Mouse (Mus musculus): ENCODE measurements around the gene D5Ertd579e.

Gene D5Ertd579e

DNA sequence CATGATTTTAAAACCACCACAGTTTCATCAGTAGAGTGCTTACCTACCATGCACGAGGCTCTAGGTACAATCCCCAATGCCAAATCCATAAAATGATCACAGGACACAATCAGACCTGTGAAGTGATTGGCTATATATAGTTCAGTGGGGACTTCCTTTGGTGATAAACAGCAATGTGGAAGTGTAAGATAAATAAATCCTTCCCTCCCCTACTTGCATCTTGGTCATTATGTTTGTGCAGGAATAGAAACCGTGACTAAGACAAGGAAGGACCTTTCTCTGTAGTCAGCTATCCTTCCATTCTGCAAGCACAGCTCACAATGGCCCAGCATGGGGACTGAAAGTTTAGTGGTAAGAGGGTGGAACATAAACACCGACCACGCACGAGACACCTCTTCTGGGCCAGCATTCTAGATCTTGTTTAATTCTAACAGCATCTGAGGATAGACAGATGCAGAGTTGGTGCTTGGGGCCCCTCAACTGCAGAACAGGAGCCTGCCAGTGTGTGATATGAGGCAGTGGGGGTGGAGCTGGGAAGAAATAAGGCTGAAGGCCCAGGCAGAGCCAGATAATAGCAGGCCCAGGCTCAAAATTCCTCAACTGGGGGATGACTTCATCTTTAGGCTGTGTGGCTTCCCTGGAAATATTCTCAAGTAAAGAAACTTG, 25.0 kb upstream of the D5Ertd579e start:
- no peak for DNase-seq (ENCODE audit: low spot score in 2 of 2)

DNA sequence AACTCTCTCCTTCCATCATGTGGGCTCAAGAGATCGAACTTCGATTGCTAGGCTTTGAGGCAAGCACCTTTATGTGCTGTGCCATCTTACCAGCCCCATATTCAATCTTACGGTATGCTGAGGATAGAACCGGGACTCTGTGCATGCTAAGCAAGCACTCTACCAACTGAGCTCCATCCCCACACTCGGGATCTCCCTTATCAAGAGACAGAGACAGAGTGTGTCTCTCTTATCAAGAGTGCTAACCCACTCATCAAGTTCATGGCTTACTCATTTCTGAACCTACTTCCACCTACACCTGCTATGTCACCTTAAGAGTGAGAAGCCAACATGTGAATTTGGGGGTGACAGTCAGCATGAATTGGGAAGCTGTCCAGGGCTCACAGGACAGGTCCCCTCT, 24.4 kb upstream of the D5Ertd579e start:
- no peak for DNase-seq (ENCODE audit: low spot score in 2 of 2)

DNA sequence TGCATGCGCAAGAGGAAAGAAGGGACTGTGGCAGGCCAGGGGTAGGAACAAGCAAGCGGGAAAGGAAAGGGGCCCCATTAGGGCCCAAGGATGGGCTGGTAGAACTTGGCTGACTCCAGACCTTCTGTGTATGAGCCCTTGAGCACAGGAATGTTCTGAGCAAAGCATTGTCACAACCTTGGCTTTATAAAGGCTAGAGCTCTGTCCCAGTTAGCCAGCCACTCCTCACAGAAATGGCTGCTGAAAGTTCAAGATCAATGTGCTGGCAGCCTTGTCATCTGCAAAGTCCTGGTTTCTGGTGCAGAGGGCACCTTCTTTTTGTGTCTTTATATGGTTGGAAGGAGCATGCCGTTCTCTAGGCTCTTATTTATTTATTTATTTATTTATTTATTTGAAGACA, 23.8 kb upstream of the D5Ertd579e start:
- no peak for DNase-seq (ENCODE audit: low spot score in 2 of 2)

DNA sequence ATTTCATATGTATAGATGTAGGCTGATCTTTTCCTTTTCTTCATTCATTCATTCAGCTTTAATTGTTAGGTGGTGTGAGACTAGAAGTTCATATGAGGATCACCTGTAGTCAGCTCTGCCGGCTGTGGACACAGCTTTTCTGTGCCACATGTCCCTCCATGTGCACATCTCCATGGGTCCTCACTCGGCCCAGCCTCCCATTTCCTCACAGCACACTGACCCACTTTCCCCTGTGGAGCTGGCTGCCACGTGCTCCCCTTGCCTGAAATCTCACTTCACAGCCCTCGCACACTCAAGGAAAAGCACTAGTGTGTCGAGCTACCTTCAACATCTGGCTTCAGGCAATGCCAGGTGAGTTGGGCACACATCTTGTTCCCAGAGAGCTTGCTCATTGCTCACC, 23.3 kb upstream of the D5Ertd579e start:
- no peak for DNase-seq (ENCODE audit: low spot score in 2 of 2)

DNA sequence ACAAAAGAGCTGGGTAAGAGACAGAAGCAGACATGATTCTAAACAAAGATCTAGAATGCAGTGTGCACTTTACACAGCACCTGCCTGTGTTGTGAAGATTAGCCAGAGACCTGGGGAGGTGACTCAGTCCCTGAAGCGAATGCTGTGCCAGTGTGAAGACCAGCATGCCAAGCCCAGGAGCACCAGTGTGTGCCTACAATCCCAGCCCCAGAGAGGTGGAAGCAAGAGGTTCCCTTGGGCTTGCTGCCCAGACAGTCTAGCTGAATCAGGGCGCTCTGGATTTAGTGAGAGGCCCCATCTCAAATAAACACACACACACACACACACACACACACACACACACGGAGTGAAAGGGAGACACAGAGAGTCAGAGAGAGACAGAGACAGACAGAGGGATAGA, 22.1 kb upstream of the D5Ertd579e start:
- DNase-seq (ENCODE audit: low spot score in 2 of 2) = no peak

DNA sequence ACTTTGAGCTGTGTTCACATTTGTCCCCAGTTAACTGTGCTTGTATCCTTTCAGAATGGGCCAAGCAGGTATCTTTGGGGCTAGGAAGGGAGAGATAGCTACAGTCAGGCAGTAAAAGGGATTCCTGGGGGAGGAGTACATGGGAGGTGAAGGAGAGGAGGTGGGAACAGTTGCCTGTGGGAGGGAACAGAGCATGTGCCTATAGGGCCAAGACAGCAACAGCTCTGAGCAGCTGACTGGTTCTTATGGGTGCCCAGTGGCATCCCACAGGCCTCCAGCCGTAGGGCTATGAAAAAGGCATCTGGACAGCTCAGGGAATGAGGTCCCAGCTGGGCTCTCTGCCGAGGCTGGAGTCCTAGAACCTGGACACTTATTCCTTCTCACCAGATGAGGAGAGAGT, 21.0 kb upstream of the D5Ertd579e start:
- DNase-seq (ENCODE audit: low spot score in 2 of 2) = no peak

DNA sequence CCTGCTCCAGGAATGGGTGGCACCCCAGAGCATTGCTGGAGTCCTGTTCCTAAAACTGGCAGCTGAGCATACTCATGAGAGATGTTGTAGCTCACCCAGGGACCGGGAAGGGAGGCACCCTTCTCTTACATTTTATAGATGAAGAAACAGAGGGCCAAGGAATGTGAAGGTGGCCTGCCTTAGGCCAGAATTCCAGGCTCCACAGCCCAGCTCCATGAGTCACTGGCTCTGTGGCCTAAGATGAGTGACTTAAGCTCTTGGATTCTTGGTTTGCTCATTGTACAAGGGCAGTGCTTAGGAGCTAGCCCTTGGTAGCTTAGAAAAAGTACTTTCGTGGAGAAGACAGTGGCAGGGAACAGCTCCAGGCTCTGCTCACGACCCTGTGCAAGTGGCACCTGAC, 19.0 kb upstream of the D5Ertd579e start:
- DNase-seq (ENCODE audit: low spot score in 2 of 2) = no peak

DNA sequence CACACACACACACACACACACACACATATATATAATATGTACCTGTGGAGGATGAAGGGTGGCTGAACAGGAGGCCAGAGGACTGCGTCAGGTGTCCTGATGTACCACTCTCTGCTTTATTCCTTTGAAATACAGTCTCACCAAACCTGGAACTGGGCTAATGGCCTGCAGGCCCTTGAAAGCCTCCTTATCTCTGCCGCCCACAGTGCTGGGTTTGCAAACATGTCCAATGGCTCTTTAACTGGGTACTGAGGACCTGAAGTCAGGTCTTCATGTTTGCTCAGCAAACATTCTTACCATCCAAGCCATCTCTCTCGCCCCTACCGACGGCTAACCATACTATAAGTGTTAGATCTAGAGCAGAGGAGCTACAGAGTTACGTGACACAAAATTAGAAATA, 17.9 kb upstream of the D5Ertd579e start:
- DNase-seq (ENCODE audit: low spot score in 2 of 2) = no peak

DNA sequence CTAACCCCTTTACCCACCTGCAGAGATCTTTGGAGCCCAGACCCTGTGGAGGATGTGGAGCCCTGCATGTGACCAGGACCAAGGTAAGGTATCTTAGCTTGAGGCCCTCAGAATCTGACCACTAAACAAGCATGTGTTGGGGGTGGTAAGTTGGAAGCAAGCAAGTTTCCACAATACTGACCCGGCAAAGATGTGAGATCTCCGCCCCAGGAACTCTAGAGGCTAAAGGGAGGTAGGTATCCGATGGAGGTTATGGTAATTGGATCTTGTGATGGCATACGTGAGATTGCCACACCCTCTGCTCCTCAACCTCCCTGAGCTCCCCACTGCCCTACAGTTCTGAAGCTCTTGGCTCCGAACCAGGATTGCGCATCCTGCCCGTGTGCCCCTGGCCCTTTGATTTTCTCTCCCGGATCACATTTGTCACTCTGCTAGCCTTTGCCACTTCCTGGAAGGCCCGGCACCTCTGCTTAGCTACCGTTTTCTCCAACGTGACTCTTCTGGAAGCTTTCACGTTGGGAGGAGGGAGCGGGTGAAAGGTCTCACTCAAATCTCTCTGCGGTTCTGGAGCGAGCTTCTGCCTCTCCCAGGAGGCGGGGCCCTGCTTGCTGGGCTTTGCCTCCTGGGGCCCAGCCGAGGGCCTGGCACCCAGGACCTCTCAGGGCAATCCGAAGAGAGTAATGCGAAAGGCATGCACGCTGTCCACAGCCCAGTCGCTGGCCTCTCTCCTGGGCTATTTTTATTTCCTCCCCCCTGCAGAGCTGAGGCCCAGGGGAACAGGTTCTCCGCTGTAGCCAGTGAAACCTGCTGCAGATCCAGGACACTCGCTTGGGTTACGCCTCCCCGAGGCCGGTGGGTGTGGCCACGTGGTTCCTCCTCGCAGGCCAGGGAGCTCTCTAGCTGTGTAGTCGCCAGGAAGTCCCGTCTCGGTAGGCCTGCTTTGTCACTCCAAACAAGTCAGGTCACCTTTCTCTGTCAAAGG, 17.0 kb upstream of the D5Ertd579e start:
- no peak for DNase-seq (ENCODE audit: low spot score in 2 of 2)

DNA sequence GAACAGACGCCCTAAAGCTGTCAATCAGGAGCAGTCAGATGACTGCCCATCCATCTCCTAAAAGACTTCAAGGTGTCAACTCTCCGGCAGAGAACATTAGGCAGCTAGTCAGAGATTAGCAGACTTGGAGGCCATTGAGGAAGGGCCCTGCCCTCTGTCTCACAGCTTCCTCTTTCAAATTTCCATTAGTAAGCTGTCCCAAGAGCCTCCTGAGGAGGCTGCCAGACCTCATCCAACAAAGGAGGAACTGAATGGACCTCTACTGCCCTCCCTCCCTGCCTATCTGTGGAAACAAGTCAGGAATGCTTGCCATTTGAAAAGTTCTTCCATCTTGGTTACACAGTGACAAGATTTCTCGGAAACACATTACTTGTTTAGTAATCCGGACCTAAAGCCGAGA, 16.0 kb upstream of the D5Ertd579e start:
- no peak for DNase-seq (ENCODE audit: low spot score in 2 of 2)

DNA sequence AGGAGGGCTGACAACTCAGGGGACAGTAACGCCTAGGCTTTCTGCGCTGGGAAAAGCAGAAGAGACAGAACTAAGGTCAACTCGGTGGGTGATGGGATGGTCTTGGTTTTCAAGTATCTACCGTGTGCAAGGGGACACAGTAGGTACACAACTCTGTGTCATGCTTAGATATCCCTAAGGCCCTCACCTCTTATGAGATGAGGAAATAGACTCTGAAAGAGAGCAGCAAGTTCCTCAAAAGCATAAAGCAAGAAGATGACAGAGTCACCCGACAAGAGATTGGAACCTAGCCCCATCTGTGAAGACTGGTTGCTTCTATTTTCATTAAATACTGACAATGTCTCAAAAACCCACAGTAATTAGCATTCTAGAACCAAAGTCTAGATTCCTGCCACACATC, 10.0 kb upstream of the D5Ertd579e start:
- no peak for DNase-seq (ENCODE audit: low spot score in 2 of 2)

DNA sequence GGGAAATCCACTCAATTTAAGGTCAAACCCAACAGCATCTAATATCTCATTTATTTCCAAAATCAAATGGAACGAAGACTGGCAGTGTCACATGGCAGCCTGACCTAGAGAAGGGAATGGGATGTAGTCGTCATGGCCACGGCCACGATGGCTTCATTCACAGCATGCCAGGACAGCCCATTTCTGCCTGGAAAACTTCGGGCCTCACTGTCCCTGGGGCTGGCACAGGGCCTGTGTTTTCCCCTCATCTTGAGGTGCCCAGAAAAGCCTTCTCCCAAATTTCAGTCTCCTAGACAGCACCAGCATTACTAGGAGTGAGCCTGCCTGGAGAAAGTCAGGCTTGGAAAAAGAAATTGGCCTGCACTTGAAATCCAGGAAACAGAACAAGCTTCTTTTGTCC, 9.6 kb upstream of the D5Ertd579e start:
- no peak for DNase-seq (ENCODE audit: low spot score in 2 of 2)

DNA sequence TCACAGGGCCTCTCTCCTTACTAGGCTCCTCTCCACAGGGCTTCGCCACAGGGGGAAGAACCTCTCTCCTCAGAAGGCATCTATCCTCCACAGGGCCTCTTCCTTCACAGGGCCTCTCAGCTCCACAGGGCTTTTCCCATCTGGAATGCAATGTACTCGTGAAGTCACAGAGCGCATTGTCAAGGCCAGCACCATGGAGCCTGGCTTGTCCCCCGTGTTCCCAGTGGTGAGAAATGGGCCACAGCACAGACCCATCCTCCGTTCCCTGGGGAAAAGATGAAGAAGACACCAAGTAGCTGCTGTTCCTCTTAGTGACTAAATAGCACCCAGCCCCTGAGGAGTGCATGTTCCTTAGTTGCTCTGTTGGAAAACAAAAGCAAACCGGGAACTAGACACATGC, 8.9 kb upstream of the D5Ertd579e start:
- DNase-seq (ENCODE audit: low spot score in 2 of 2) = no peak

DNA sequence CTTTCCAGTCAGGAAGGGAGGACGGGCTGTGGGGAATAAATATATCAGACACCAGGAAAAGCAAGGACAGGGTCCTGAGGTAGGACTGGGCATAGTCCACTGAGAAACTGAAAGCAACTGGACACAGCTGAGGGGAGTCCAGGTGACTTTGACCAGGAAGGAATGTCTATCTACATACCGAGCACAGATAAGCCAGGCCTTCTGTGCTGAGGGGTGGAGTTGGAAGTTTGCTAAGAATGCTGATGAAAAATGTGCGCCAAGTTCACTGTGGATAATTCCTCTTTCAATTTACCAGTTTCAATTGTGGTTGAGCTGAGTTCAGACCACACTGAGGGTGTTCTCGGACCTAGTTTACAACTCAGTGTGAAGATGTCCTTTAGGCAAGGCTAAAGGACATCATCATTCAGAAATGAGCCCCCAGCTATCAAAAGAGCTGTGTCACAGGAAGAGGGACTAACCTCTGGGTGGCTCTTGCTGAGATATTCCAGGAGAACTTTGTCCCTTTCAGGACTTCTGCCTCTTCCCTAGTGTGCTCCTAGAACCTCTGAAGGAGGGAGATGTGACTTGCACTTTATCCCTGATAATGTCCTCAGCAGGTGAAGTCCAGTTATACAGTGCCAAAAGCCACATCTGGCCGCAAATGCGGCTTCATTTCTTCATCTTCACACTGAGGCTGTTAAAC, 5.3 kb upstream of the D5Ertd579e start:
- no peak for DNase-seq (ENCODE audit: low spot score in 2 of 2)

DNA sequence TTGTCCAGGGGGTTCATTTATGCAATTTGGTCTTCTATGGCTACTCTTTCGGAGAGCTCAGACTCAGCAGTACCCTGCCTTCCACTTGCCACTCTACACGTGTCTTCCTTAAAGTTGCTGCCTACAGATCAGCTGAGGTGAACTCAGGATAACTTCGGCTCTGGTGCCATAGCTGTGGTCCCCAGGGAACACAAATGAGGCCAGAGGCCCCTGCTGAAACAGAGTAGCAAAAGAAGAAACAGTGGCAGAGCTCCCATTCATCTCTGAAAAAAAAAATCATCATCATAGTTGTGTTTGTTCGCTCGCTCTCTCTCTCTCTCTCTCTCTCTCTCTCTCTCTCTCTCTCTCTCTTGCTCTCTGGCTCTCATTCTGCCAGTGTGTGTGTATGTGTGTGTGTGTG, 2.9 kb upstream of the D5Ertd579e start:
- DNase-seq (ENCODE audit: low spot score in 2 of 2) = no peak

DNA sequence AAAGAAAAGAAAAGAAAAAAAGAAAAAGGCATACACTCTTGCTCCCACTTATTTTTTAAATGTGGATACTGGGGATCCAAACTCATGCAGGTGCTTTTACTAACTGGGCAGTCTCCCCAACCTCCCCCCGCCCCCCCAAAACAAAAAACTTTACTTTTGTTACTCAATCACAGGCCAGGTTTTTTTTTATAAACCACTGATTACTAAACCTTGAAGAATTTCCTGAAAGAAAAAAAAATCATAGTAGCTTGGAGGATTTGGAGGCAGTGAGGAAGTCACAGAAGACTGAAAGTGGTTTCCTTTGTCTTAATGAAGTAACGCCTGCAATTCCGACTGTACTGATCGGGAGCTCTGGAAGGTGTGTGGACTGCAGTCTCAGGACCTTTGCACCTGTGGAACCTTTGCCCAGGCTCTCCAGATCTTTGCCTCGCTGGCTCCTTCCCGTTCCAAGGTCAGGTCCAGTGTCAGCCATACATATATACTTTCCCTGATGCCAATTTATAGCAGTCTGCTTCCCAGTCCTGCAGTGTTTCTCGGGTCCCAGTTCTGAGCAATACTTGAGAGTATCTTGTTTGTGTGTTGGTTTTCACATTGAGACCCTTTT, 2.3 kb upstream of the D5Ertd579e start:
- DNase-seq (ENCODE audit: low spot score in 2 of 2) = no peak

DNA sequence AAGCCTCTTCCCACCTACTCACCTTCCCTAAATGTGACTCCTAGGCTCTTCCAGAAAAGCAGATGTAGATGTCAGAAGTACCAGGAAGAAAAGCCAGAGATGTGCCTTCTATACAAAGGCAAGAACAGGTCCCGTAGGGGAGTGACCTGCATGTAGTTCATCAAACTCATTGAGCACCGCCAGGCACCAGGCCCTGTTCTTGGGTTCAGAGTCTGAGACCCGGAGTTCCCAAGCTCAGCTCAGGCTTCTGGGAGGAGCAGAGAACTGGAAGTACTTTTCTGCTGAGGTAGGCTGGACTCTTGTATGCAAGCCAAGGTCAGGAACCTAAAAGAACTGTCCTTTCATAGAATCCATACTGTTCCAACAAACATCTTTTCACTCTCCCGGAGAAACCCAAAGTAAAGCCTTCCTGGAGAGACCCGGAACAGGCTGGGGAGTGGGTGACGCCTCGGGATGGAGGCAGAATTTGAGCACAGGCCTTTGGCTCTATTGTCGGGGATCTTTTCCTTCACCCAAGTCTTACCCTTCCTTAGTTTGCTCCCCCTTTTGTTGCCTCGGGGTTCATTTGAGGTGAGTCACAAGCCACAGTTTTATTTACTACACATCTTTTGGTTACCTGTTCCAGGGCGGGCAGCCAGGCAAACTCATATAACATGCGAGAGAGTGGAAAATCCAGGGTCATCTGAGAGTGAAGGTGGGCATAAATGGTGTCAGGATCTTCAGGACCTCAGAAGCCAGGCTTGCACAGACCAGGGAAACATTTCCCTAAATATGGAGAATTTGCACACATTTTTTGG, 878 bp upstream of the D5Ertd579e start:
- no peak for DNase-seq (ENCODE audit: low spot score in 2 of 2)

DNA sequence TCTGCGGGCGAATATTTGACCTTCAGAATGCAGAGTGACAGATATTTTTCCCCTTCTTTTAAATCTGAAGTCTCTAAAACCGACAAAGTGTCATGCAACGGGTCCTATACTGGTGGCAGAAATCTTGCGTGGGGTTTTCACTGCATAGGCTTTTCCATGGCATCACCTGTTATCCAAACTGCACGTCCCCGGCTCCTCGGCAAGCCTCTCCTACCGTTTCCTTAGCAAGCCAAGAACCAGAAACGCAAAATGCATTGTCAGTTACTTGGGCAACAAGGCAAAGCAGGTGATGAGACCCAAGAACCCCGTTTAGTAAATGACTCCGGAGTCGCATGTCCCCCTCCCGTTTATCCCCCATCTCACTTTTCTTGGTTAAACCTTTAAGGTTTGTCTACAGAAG, 819 bp downstream of the D5Ertd579e start:
- DNase-seq (ENCODE audit: low spot score in 2 of 2) = peak in 1 of 2 experiments; percentile 33

DNA sequence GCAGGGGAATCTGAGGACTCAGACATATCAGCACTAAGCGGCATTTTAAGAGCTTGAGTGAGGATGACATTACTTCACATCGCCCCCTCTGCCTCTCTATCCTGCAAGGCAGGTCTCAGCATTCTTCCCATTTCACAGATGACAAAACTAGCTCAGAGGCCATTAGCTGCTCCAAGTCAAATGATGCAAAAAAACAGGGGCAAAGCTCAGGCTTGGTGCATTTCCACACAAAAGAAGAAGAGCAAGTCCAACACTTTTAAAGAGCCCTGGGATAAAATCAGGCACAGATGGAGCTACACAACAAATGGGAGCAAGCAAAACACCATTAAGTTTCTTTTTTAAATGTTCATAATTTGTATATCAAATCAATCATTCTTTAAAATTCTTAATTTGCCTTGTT, 2.2 kb downstream of the D5Ertd579e start:
- no peak for DNase-seq (ENCODE audit: low spot score in 2 of 2)

DNA sequence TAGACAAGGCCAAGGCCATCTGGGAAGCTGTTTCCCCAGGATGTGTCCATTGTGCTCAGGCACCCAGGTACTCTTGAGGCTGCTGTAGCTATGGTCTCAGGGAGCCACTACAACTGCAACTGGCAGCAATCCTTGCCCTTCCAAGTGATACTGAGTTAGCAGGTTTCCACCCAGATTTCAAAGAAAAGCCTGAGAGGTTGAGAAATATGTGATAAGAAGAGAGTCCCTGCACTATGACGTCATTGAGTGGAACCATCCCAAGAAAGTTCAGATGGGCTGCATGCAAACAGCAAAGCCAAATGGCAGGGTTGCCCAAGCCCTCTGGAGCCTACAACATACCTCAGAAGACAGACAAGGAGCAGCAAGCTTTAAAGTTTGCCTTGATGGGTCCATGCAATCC, 4.4 kb downstream of the D5Ertd579e start:
- DNase-seq (ENCODE audit: low spot score in 2 of 2) = no peak

DNA sequence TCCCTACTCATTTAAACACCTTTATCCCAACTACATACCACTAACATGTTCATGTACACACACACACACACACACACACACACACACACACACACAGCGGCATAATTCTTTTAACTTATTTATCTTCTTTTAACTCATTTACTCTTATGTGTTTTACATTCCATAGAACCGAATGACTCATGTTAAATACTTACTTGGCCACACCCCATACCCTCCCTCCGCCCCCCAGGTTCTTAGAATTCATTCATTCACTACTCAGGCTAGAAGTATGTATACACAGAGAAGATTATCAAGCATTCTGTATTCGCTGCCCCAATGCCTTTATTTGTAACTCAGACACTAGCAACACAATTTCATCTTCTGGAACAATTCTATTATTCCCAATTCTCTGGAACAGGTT, 10.7 kb downstream of the D5Ertd579e start:
- no peak for DNase-seq (ENCODE audit: low spot score in 2 of 2)
